Mouse (Mus musculus) liver, postnatal 0 days (tissue): ENCODE results near the gene Tex10. TPM values are rescaled to one million over a fixed set of nuclear protein-coding genes. Genes with fewer than 3 reads are reported as not detected.
"Not testable (repeated sequence)": the region's sequence is repeated elsewhere in the genome, so short reads cannot be mapped to it uniquely, and the experiment has no call there.

ENCODE experiments used
- ATAC-seq: fragments of 200-750 bp; cut with Nextera tagmentation; 2 replicates; pipeline ENCODE4 v1.8.0; 2017; ENCODE audit warnings: mild to moderate bottlenecking, moderate library complexity
- DNase-seq: peaks from one replicate; pipeline ENCODE4 v3.0.0-alpha.2; 2016
- H3K27ac ChIP-seq: fragments of 300-500 bp; sonication (generic); 2 replicates; pipeline ENCODE4 v1.5.1; 2014; ENCODE audit warnings: antibody characterized with exemption, moderate library complexity, mild to moderate bottlenecking, low read depth
- H3K27me3 ChIP-seq: fragments of 300-500 bp; sonication (generic); 2 replicates; pipeline ENCODE4 v1.6.1; 2014; ENCODE audit warnings: low read length, control low read depth, mixed read lengths; ENCODE audit not compliant: insufficient read depth
- H3K36me3 ChIP-seq: fragments of 300-500 bp; sonication (generic); replicated peaks from 2 replicates; pipeline ENCODE4 v1.6.1; 2014; ENCODE audit warnings: mild to moderate bottlenecking, control low read depth, low read length, moderate library complexity, mixed read lengths; ENCODE audit not compliant: insufficient read depth
- H3K4me1 ChIP-seq: fragments of 300-500 bp; sonication (generic); 2 replicates; pipeline ENCODE4 v1.6.1; 2014; ENCODE audit warnings: antibody characterized with exemption, mild to moderate bottlenecking, control low read depth; ENCODE audit not compliant: insufficient read depth
- H3K4me2 ChIP-seq: fragments of 300-500 bp; sonication (generic); 2 replicates; pipeline ENCODE4 v1.6.1; 2014; ENCODE audit warnings: low read depth, mild to moderate bottlenecking, low read length, moderate library complexity, mixed read lengths
- H3K4me3 ChIP-seq: fragments of 300-500 bp; sonication (generic); 2 replicates; pipeline ENCODE4 v1.5.1; 2014; ENCODE audit warnings: low read depth, low read length
- H3K9ac ChIP-seq: fragments of 300-500 bp; sonication (generic); replicated peaks from 2 replicates; pipeline ENCODE4 v1.6.1; 2014; ENCODE audit warnings: mild to moderate bottlenecking, moderate library complexity
- H3K9me3 ChIP-seq: fragments of 300-500 bp; sonication (generic); 2 replicates; pipeline ENCODE4 v1.6.1; 2016; ENCODE audit warnings: mild to moderate bottlenecking, control low read depth, low read length, mixed read lengths
- CTCF ChIP-seq: sonication (generic); IDR thresholded peaks from 2 replicates; pipeline ENCODE4 v1.5.1; 2016; ENCODE audit warnings: antibody characterized with exemption, low read depth
- EP300 ChIP-seq: IDR thresholded peaks from 2 replicates; pipeline ENCODE4 v1.6.1; 2016; ENCODE audit warnings: antibody characterized with exemption, low read depth, mild to moderate bottlenecking
- WGBS: fragments of 180-500 bp; shearing (Covaris S2); extraction: QIAGEN DNeasy Blood & Tissue Kit; methylation state at CpG from one replicate; pipeline ENCODE4 v1.1.7; 2014; ENCODE audit not compliant: insufficient replicate concordance; 5-methylcytosine and 5-hydroxymethylcytosine counted together
- polyA plus RNA-seq: library from polyadenylated mRNA; unstranded; fragments of >200 nt; fragmentation: Nextera tagmentation; extraction: Ambion mirVana; gene quantifications from 2 replicates; pipeline ENCODE4 v1.2.1, GENCODE M21; 2015

The Tex10 gene
- polyA plus RNA-seq, 1 experiment from 2014 or later, result 11.0 TPM

DNA sequence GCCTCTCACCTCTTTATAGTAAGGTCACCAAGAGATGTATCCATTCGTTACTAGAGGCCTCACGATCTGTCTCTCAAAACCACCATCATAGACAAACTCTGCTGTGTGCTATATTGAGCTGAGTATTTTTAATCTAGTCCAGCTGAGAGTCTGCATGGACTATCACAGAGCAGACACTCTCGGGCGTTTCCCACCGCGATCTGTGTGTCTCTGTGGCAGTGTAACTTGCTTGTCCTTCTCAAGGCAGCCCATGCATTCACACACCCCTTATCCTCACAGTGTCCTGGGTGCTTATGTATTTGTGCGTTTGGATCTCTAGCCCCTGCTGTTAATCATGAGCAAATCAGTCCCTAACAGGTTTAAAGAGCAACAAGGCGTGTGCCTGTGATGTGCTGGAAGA lies 59.8 kb downstream of the Tex10 start:
- no peak overlapping the region for H3K27ac ChIP-seq
- no peak overlapping the region for H3K4me3 ChIP-seq
- H3K9me3 ChIP-seq, result no peaks in the 10 kb centered on the region
- H3K4me2 ChIP-seq, result no peak overlapping the region
- H3K4me1 ChIP-seq, result no peaks in the 10 kb centered on the region
- H3K9ac ChIP-seq, result no peak overlapping the region
- WGBS, result 72% methylated on average over 8 of the region's 8 CpGs
- H3K36me3 ChIP-seq, result no peaks in the 10 kb centered on the region
- DNase-seq (no peak), ATAC-seq (peak; percentile 71)
- H3K27me3 ChIP-seq, result no peaks in the 10 kb centered on the region
- no peak for TF ChIP-seq EP300
- no peak for TF ChIP-seq CTCF

DNA sequence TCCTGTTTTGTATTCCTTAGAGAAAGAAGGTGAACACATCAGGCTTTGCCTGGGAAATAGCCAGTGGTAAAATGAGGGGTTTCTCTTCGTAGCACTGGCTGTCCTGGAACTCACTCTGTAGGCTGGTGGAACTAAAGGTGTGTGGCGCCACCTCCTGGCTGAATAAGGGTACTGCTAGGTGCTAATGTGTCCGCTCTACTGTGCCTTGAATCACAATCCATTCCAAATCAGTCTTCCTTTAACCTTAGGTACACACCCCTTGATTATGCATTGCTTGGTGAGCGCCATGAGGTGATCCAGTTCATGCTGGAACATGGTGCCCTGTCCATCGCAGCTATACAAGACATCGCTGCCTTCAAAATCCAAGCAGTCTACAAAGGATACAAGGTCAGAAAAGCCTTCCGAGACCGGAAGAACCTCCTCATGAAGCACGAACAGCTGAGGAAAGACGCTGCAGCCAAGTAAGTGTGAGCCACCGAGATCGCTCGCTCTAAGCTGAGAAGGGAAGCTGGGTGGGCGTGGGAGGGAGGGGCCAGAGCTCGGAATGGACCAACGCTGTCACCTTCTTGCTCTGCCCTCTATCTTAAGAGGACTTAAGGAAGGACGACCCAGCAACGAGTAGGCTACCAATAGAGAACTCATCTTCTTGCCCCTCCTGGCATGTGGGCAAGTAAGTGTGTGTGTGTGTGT lies 65.8 kb downstream of the Tex10 start:
- H3K27ac ChIP-seq, result no peak overlapping the region
- H3K4me1 ChIP-seq, result no peaks in the 10 kb centered on the region
- peak; percentile 93 for TF ChIP-seq CTCF
- no peak for TF ChIP-seq EP300
- H3K9me3 ChIP-seq, result no peaks in the 10 kb centered on the region
- H3K27me3 ChIP-seq, result no peaks in the 10 kb centered on the region
- 57% methylated on average over 18 of the region's 18 CpGs for WGBS
- H3K36me3 ChIP-seq, result no peaks in the 10 kb centered on the region
- H3K4me2 ChIP-seq, result peak overlapping the region; percentile 15
- DNase-seq (peak; percentile 73), ATAC-seq (peak; percentile 40; the same call in 1 of the 2 replicates)
- H3K4me3 ChIP-seq, result no peak overlapping the region
- no peak overlapping the region for H3K9ac ChIP-seq

DNA sequence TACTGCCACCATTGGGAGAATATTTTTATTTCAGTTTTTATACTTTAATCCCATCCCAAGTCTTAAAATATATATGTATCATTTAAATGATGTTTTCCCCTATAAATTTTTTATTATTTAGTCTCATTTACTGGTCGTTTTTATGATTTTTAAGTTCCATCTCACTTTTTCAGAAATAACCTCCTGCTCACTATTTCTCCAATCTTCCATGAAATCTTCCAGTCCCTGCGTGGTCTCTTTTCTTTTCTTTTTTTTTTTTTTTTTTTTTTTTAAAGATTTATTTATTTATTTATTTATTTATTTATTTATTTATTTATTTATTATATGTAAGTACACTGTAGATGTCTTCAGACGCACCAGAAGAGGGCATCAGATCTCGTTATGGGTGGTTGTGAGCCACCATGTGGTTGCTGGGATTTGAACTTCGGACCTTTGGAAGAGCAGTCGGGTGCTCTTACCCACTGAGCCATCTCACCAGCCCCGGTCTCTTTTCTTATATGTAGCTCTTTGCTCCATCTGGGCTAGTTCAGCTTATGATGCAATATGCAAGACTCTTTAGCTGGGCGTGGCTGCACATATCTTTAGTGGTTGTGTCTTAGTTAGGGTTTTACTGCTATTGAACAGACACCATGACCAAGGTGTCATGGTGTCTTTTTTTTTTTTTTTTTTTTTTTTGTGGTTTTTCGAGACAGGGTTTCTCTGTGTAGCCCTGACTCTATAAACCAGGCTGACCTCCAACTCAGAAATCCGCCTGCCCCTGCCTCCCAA lies 67.4 kb downstream of the Tex10 start:
- not testable (repeated sequence) for ATAC-seq, H3K36me3 ChIP-seq, H3K27me3 ChIP-seq, H3K4me3 ChIP-seq, H3K27ac ChIP-seq, H3K9ac ChIP-seq, H3K4me2 ChIP-seq, DNase-seq, H3K9me3 ChIP-seq, H3K4me1 ChIP-seq
- WGBS, result 68% methylated on average over 9 of the region's 10 CpGs

DNA sequence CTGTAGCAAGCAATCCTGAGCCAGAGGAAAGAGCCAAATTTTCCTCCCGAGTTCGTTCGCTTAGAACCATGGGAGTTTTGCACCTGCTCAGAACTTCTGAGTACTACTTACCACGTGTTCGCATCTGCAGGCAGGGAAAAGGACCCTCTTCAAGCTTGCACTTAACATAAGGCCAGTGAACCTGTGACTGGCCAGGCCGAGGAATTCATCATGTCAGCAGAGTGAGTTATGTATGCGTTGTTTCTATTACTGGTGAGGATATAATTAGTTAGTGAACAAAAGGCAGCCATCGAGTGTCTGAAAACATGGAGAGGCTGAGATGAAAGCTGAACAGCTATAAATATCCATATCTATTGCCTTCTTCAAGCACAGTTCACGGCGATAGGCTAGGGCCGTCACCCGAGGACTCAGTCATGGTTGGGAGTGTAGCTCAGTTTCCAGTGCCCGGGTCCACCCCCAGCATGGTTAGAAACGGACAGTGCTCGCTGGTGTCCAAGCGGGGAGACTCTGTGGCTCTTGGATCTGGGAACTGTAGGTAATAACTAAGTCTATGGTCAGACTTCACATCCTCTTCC lies 70.1 kb downstream of the Tex10 start:
- Histone ChIP-seq H3K4me2 (no peak overlapping the region), H3K9me3 (no peaks in the 10 kb centered on the region), H3K4me3 (no peak overlapping the region), H3K4me1 (no peaks in the 10 kb centered on the region), H3K36me3 (no peaks in the 10 kb centered on the region), H3K27ac (no peak overlapping the region), H3K9ac (no peak overlapping the region), H3K27me3 (no peaks in the 10 kb centered on the region)
- WGBS, result 84% methylated on average over 16 of the region's 16 CpGs
- TF ChIP-seq EP300, result no peak
- TF ChIP-seq CTCF, result no peak
- DNase-seq (no peak), ATAC-seq (no peak)

DNA sequence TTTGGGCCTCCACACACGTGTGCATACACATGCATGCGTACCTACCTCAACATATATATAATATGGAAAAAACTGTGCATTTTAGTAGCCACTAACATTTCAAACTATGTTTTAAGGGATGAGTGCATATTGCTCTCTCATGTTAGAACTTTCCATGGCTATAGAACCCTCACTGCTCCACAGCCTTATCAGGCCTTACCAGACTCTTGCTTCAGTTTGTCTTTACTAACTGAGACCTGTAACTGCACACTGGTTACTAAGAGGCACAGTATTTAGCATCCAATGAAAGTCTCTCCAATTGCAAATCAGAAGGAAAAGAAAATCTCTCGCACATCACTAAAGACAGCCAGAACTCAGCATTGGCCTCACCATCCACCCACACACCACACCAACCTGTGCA lies 76.3 kb downstream of the Tex10 start:
- H3K9ac ChIP-seq, result no peak overlapping the region
- no peaks in the 10 kb centered on the region for H3K4me1 ChIP-seq
- H3K27me3 ChIP-seq, result no peaks in the 10 kb centered on the region
- TF ChIP-seq CTCF (no peak), EP300 (no peak)
- no peak overlapping the region for H3K4me3 ChIP-seq
- DNase-seq (no peak), ATAC-seq (no peak)
- H3K36me3 ChIP-seq, result no peaks in the 10 kb centered on the region
- H3K27ac ChIP-seq, result no peak overlapping the region
- no peaks in the 10 kb centered on the region for H3K9me3 ChIP-seq
- H3K4me2 ChIP-seq, result no peak overlapping the region
- WGBS, result 71% methylated on average over 3 of the region's 3 CpGs

DNA sequence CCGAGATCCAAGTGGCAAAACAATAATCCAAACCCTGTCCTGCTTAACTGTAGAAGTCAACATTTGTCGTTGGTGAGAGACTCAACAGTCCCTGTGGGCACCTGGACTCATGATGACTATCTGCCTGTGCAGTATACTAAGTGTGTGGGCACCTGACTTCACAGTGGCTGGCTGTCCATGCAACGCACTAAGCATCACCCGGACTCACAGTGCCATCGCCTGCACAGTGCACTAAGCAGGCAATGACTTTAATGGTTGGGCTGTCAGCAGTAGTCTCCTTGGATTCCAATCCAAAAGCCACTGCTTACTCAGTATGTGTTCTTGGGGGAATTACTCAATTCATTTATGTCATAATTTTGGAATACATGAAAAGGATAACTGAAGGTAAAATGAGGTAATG lies 90.8 kb downstream of the Tex10 start:
- H3K4me1 ChIP-seq, result no peaks in the 10 kb centered on the region

More for the DNA sequence above, 90.8 kb downstream of the Tex10 start:
- no peak overlapping the region for H3K4me3 ChIP-seq
- H3K27me3 ChIP-seq, result no peaks in the 10 kb centered on the region
- TF ChIP-seq CTCF, result no peak
- TF ChIP-seq EP300, result no peak
- H3K9ac ChIP-seq, result no peak overlapping the region
- no peaks in the 10 kb centered on the region for H3K9me3 ChIP-seq
- ATAC-seq, result no peak
- no peak overlapping the region for H3K4me2 ChIP-seq
- WGBS, result 80% methylated on average over 5 of the region's 5 CpGs
- no peak overlapping the region for H3K27ac ChIP-seq
- no peaks in the 10 kb centered on the region for H3K36me3 ChIP-seq
- DNase-seq, result no peak
